Mouse (Mus musculus) midbrain, embryonic 12.5 days (tissue): ENCODE measurements at regions not wholly inside any gene's neighbourhood (a gene's known extent, or its start where the extent isn't known, plus 50 kb on each side); places are given as distances from the start of the nearest gene placed in this dataset.
A peak's percentile ranks its signal among the peaks of the same experiment; 100 is the strongest.
"Not testable (repeated sequence)": the region's sequence is repeated elsewhere in the genome, so short reads cannot be mapped to it uniquely, and the experiment has no call there.

Experiments
- ATAC-seq: fragments of 200-750 bp; cut with Nextera tagmentation; 2 replicates; pipeline ENCODE4 v1.8.0; 2017; ENCODE audit warnings: low read depth, moderate TSS enrichment, moderate library complexity; ENCODE audit not compliant: low FRiP score
- H3K27ac ChIP-seq: fragments of 300-500 bp; sonication (generic); replicated peaks from 2 replicates; pipeline ENCODE4 v1.5.1; 2016; ENCODE audit warnings: mild to moderate bottlenecking
- H3K27me3 ChIP-seq: fragments of 300-500 bp; sonication (generic); 2 replicates; pipeline ENCODE4 v1.6.1; 2016; ENCODE audit warnings: mild to moderate bottlenecking
- H3K36me3 ChIP-seq: fragments of 300-500 bp; sonication (generic); 2 replicates; pipeline ENCODE4 v1.6.1; 2016
- H3K4me1 ChIP-seq: fragments of 300-500 bp; sonication (generic); 2 replicates; pipeline ENCODE4 v1.6.1; 2016
- H3K4me2 ChIP-seq: fragments of 300-500 bp; sonication (generic); replicated peaks from 2 replicates; pipeline ENCODE4 v1.6.1; 2016; ENCODE audit warnings: mild to moderate bottlenecking, moderate library complexity
- H3K4me3 ChIP-seq: fragments of 300-500 bp; sonication (generic); 2 replicates; pipeline ENCODE4 v1.5.1; 2016; ENCODE audit warnings: mild to moderate bottlenecking
- H3K9ac ChIP-seq: fragments of 300-500 bp; sonication (generic); replicated peaks from 2 replicates; pipeline ENCODE4 v1.6.1; 2016; ENCODE audit warnings: mild to moderate bottlenecking, moderate library complexity
- H3K9me3 ChIP-seq: fragments of 300-500 bp; sonication (generic); 2 replicates; pipeline ENCODE4 v1.6.1; 2016; ENCODE audit warnings: mild to moderate bottlenecking
- WGBS: fragments of 180-500 bp; shearing (Covaris S2); methylation state at CpG from one replicate; pipeline ENCODE4 v1.1.7; 2016; 5-methylcytosine and 5-hydroxymethylcytosine counted together

DNA sequence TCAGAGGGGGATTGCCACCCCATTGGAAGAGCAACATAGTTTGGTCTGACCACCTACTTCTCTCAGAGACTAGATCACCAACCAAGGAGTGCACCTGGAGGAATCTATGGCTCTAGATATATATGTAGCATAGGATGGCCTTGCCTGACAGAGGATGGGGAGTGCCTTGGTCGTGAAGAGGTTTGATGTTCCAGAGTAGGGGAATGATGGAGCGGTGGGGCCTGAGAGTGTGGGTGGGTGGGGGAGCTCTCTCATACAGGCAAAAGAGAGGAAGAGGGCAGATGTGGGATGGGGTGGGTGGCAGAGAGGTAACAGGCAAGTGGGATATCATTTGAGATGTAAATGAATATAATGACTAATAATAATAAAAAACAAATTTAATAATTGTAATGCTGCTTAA is 874.0 kb downstream of the Amy2a5 start:
- H3K4me2 ChIP-seq, result no peak overlapping the region
- no peaks in the 10 kb centered on the region for H3K36me3 ChIP-seq
- H3K27ac ChIP-seq, result no peak overlapping the region
- no peaks in the 10 kb centered on the region for H3K27me3 ChIP-seq
- WGBS, result 83% methylated on average over 2 of the region's 2 CpGs
- ATAC-seq, result no peak
- H3K4me3 ChIP-seq, result no peak overlapping the region
- H3K9me3 ChIP-seq, result no peaks in the 10 kb centered on the region
- H3K9ac ChIP-seq, result no peak overlapping the region
- H3K4me1 ChIP-seq, result no peaks in the 10 kb centered on the region

DNA sequence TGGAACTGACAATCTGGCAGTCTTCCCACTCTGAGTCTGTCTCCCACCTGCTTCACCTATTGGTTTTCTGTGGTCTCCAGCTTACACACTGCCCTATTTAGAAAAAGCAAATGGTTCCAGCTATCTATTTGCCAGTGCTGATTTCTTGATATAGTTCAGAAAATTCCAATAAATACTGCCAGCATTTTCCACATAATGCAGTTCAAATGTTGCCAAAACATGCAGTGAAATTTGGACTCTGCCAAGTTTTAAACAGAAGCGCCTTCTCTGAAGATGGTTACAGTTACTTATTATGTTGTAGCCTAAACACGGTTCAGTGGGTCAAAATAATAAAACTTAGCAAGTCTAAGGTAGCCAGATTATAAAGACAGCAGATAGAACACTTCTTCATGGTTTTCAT is 912.8 kb downstream of the Amy2a5 start:
- no peaks in the 10 kb centered on the region for H3K4me1 ChIP-seq
- no peaks in the 10 kb centered on the region for H3K27me3 ChIP-seq
- 88% methylated on average over 2 of the region's 2 CpGs for WGBS
- H3K9me3 ChIP-seq, result no peaks in the 10 kb centered on the region
- H3K4me2 ChIP-seq, result no peak overlapping the region
- H3K27ac ChIP-seq, result no peak overlapping the region
- no peak overlapping the region for H3K4me3 ChIP-seq
- no peak overlapping the region for H3K9ac ChIP-seq
- H3K36me3 ChIP-seq, result no peaks in the 10 kb centered on the region
- no peak for ATAC-seq

DNA sequence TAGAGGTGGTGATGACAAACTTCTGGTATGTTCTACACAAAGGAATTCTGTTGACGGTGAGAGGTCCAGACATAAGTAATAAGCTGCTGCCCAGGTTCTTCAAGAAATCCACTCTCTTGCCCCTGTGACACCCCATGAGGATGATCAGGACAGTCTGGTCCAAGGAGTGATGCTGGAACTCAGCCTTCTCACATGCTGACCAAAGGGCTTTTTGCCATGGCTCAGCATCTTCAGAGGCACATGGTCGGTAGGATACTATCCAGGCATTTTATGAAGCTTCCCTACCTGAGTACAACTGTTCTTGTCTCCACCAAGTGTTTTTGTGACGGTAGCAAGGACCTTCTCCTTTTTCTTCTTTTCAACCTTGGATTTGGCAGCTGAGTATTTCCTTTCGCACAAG is 927.5 kb downstream of the Amy2a5 start:
- 91% methylated on average over 4 of the region's 4 CpGs for WGBS
- Histone ChIP-seq H3K27ac (no peak overlapping the region), H3K4me3 (no peak overlapping the region), H3K27me3 (no peaks in the 10 kb centered on the region), H3K4me1 (no peaks in the 10 kb centered on the region), H3K9ac (no peak overlapping the region), H3K9me3 (no peaks in the 10 kb centered on the region), H3K36me3 (no peaks in the 10 kb centered on the region), H3K4me2 (no peak overlapping the region)
- no peak for ATAC-seq

DNA sequence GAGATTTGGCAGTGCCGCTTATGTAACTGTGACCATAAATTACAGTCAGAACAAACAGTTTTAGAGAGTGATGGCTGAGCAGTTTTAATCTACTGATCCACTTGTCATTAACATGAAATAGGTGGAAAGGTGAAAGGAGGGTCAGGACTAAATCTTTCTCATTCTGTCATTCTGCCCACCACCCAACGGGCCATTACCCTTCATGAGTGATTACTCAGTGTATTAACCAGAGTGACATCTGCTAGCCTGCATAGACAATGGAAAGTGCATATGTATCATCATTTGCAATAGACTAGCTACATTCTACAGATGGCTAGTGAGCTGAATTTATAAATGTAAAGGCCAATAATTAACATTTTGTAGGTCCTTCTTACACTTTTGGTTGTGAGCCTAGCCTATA is 933.3 kb downstream of the Amy2a5 start:
- Histone ChIP-seq H3K4me2 (no peak overlapping the region), H3K27me3 (no peaks in the 10 kb centered on the region), H3K9me3 (no peaks in the 10 kb centered on the region), H3K27ac (no peak overlapping the region), H3K9ac (no peak overlapping the region), H3K4me3 (no peak overlapping the region), H3K4me1 (no peaks in the 10 kb centered on the region), H3K36me3 (no peaks in the 10 kb centered on the region)
- WGBS, result 73% methylated on average over 2 of the region's 2 CpGs
- 0 out of 2 replicates have a peak, but pooled peaks have one; percentile 58 for ATAC-seq

DNA sequence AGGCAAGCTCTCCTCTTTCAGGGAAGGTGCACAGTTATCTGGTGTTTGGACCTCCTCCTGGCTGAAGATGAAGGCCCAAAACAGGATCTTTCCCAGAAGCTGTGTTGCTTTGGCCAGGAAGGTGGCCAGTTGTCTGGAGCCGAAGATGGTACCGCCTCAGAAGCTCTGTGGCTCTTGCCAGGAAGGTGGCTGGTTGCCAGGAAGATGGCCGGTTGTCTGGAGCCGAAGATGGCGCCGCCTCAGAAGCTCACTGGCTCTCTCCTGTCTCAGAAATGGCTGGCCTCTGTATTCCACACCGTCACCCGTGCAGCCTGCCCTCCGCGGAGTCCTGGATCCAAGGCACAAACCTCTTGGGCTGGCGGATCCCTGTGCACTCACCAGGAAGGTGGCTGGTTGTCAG is 937.4 kb downstream of the Amy2a5 start:
- not testable (repeated sequence) for H3K4me2 ChIP-seq, H3K27ac ChIP-seq, H3K36me3 ChIP-seq, H3K4me1 ChIP-seq, H3K4me3 ChIP-seq, H3K9me3 ChIP-seq, H3K9ac ChIP-seq, ATAC-seq, H3K27me3 ChIP-seq
- 94% methylated on average over 11 of the region's 11 CpGs for WGBS

DNA sequence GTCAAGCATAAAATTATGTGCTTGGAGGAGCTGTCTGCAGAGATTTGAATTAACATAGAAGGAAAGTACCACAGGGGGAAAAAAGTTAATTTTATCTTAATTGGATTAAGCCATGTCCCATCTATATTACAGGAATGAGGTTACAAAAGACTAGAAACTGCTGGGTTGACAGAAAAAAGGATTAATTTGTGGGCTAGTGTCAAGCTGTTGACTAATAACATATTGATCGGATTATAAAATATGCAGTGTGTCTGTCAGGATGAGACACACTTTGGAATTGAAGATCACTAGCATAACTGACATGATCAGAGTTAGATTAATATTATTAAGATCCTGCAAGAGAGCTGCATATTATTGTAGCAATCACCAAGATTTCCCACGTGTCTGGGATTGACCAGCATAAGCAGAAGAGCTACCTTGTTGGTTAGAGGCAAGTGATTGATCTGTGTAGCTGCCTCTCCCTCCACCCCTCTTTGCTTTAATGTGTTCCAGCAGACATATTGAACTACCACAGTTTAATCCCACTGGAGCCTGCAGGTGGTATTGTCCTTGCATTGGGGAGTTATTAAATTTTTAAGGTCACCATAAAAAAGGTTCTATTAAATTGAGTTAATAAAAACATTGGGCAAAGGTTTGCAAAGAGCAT is 979.7 kb downstream of the Amy2a5 start:
- Histone ChIP-seq H3K9ac (no peak overlapping the region), H3K9me3 (no peaks in the 10 kb centered on the region), H3K27ac (no peak overlapping the region), H3K36me3 (no peaks in the 10 kb centered on the region), H3K4me3 (no peak overlapping the region), H3K27me3 (no peaks in the 10 kb centered on the region), H3K4me2 (no peak overlapping the region), H3K4me1 (no peaks in the 10 kb centered on the region)
- ATAC-seq, result peak; percentile 88
- 59% methylated on average over 2 of the region's 2 CpGs for WGBS

DNA sequence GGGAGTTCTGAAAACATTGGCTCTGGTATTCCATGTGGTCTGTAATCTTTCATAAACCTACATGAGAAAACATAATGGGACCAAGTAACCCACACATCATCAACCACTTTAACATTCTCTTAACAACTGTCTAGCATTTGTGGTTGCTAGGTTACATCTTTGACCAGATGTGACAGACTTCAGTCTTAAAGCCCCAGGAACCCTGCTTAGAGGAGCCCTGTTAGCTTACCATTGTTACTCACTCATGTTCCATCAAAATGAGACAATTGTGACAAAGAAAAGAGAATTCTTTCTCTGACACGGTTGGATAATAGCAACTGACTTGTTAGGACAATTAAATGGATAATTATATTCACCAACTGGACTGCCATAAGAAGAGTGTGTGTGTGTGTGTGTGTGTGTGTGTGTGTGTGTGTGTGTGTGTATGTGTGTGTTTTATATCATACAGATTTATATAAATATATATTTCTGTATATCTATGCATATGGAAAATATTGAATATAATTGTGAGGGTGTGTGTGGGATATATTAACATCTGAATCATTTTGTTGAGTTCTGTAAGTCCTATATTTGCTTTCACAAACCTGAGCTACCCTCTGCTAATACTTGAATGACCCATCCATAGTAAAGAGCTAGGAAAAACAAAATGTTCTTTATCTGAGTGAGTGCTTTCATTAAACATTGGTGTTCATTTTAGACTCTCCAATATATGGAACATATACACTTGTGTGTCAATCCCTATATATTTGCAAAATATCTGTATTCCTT is 997.1 kb downstream of the Amy2a5 start:
- H3K36me3 ChIP-seq, result no peaks in the 10 kb centered on the region
- H3K4me2 ChIP-seq, result no peak overlapping the region
- ATAC-seq, result peak; percentile 96
- H3K27ac ChIP-seq, result no peak overlapping the region
- H3K9me3 ChIP-seq, result no peaks in the 10 kb centered on the region
- WGBS, result 9% methylated on average over 1 of the region's 1 CpGs
- no peak overlapping the region for H3K9ac ChIP-seq
- H3K4me3 ChIP-seq, result no peak overlapping the region
- peaks cover 16% of the 10 kb centered on the region for H3K27me3 ChIP-seq
- peaks cover 11% of the 10 kb centered on the region; the same call in 1 of the 2 replicates for H3K4me1 ChIP-seq

DNA sequence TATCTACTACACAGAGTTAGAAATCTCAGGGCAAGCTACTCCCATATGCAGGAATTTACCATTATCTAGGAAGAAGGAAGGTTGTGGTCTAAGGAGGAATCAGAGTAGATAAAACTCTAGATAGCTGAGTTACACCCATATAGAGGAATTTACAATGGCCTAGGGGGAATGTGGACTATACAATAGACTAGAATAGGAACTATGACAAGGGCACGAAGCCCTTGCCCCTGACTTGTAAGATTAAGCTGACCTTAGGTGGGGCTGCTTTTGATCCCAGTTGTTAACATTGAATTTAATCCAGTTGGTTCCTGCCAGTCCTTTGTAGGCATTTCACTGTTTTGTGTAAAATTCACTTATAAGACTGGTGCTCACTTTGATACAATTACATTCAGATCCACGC is 1015.7 kb downstream of the Amy2a5 start:
- not testable (repeated sequence) for H3K27ac ChIP-seq, H3K4me3 ChIP-seq, H3K9me3 ChIP-seq, H3K36me3 ChIP-seq, H3K27me3 ChIP-seq, H3K4me2 ChIP-seq, H3K4me1 ChIP-seq, H3K9ac ChIP-seq, ATAC-seq
- 78% methylated on average over 2 of the region's 2 CpGs for WGBS

DNA sequence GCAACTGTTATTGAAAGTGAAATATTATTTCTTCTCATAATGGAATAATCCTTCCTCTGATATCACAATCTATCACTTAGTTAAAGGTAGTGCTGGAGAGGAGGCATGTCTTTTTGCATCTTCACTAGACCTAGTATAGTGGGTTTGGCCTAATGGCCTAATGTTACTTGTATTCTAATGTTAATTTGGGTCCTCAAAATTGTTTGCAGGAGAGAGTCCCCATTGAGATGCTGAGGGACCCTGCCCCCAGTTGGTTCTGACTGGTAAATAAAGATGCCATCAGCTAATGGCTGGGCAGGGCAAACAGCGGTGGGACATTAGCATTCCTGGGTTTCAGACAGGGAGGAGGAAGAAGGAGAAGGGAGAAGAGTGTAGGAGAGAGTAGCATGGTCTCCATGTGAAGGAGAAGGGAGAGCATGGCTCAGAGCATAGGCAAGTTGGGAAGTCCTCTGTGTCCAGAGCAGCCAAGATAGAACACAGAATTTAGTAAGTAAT is 1019.0 kb downstream of the Amy2a5 start:
- Histone ChIP-seq H3K36me3 (no peaks in the 10 kb centered on the region), H3K9me3 (no peaks in the 10 kb centered on the region), H3K4me2 (no peak overlapping the region), H3K27ac (no peak overlapping the region), H3K4me1 (no peaks in the 10 kb centered on the region), H3K9ac (no peak overlapping the region), H3K27me3 (no peaks in the 10 kb centered on the region), H3K4me3 (no peak overlapping the region)
- ATAC-seq, result no peak
- WGBS, result 0% methylated on average over 1 of the region's 1 CpGs
